Mouse (Mus musculus) gastrocnemius, postnatal 10 days (tissue): ENCODE data around the gene Iqgap2. TPM values are rescaled to one million over a fixed set of nuclear protein-coding genes. Genes with fewer than 3 reads are reported as not detected.

Source experiments
- DNase-seq: peaks from one replicate; pipeline ENCODE4 v3.0.0; 2021; ENCODE audit warnings: mixed read lengths
- total RNA-seq, 2 experiments: library from RNA; stranded (reverse); gene quantifications; 2 replicates each; pipeline ENCODE4 v1.2.3; 2021

The Iqgap2 gene
- total RNA-seq, 2 experiments from 2014 or later: 3.8 to 4.9 TPM

DNA sequence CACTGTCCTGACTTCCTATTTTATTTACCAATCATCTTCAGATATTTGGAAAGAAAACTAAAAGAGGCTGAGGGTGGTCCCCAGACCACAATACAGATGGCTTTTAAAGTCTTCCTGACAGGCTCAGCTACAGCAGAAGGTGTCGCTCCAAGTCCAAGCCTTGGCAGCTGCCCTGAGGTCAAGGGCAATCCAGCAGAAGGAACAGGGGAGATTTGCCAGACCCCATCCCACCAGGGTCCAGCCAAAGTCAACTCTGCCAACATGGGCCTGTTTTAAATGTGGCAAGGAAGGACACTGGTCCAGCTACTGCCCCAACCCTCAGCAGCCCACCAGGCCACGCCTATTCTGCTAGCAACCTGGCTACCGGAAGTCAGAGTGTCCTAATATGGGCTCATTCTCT is 241.8 kb downstream of the Iqgap2 start:
- no peak for DNase-seq

DNA sequence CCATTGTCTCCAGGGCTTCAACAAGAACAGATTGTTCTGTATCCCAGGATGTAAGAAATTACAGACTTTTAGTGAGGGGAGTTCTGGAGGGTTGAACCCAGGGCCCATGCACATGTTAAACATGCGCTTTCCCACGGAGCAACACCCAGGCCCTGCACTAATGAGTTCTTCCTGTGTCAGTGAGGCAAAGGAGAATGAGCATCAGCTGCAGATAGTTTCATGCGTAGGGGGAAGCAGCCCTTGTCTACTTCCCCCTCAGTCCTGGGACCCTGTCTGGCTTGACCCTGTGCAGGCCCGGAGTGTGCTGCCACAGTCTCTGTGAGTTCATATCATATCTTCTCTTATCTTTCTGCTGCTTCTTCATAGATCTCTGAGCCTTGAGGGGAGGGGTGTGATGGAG is 244.5 kb downstream of the Iqgap2 start:
- DNase-seq: no peak

- DNase-seq: no peak
Measured at GRCm38 (mm10) chr13:95646687-95647111, 245.0 kb downstream of the Iqgap2 start.

DNA sequence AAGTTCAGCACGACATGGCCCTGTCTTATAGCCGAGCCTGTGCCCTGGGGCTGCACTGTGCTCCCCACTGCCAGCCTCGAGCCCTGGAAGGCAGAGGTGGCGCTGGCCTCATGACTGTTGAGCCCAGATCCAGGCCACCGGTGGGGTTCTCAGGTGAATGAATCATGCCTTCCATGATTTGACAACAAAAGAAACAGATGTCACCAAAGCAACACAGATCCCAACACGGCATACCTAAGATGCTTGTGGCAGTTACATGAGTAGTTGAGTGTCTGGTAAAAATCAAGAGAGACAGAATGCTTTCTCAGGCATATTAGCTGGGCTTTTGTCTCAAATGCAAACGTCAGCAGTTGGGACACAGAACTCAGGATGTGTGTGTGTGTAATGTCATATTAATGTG is 248.0 kb downstream of the Iqgap2 start:
- DNase-seq: no peak

DNA sequence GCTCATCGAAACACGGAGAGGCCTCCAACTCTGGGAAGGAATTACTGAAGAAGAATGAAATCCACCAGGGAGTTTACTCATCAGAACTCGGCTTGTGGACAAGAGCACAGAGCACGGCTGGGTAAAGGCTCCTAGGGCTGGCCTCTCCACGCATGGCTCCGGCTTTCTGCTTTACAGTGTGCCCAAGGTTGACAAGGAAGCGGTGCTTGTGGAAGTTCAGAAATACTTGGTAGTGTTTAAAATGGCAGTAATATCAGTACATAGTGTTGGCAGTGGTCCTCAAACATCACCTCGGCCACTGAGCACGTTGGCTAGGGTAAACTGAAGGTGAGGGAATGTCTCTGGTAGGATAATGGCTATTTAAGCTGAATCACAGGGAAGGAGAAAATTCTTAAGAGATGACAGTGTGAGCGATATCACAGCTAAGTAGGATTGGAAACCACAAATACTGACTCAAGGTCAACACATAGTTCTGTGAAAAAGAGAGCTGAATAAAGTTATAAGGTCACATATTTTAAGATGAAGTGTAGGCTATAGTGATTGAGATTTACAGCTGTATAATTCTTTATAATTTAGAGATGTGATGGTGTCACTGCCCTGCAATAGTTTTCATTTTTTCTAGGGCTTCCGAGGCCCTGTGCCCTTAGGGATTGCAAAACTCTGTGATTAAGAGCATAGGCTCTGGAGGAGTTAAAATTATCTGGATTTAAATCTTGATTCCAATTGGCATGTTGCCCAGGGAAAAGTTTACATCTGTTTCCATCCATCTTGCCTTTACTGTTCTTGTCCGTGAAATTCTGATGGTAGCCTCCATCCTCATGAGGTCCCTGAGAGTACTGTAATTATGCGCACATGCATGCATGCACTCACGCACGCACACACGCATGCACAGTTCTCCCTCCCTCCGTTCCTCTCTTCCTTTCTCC is 250.4 kb downstream of the Iqgap2 start:
- DNase-seq: no peak

DNA sequence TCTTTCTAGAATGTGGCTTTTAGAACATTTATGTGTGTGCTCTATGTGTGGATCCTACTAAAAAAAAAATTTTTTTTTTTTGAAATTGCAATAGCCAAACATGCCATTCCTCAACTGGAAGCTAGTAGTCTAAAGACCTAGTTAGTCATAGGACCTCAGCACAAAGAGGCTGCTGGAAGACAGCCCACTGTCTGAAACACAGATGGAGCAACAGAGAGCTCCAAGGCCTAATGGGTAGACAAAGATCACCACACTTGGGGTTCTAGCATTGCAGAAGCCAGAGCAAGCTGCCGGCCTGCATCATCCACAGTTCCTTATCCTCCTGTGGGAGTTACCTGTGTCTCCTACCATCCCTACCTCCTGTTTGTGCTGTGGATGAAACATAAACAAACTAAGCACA is 251.3 kb downstream of the Iqgap2 start:
- no peak for DNase-seq

- no peak for DNase-seq
Measured at GRCm38 (mm10) chr13:95639336-95640116, 252.2 kb downstream of the Iqgap2 start.

- DNase-seq: no peak
Measured at GRCm38 (mm10) chr13:95638894-95639293, 252.8 kb downstream of the Iqgap2 start.

- DNase-seq: no peak
Measured at GRCm38 (mm10) chr13:95637737-95638136, 254.0 kb downstream of the Iqgap2 start.

GRCm38 (mm10) chr13:95635301-95635700 is 256.4 kb downstream of the Iqgap2 start:
- DNase-seq: no peak

GRCm38 (mm10) chr13:95634451-95634850 is 257.3 kb downstream of the Iqgap2 start:
- DNase-seq: no peak

DNA sequence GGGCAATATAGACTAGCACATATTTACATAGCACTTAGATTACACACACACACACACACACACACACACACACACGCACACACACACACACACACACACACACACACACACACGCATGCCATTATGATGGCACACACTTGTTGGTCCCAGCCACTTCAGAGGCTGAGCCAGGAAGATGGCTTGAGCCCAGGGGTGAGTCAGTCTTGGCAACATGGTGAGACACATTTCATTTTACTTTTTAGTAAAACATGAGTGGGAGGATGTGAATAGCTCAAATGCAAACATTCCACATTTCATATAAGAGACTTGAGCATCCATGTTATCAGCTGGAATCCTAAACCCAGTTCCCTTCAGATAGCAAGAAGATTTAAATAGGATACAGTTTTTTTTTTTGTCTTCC is 258.3 kb downstream of the Iqgap2 start:
- DNase-seq: peak; percentile 33

GRCm38 (mm10) chr13:95632144-95632543 is 259.6 kb downstream of the Iqgap2 start:
- DNase-seq: no peak

GRCm38 (mm10) chr13:95630747-95631146 is 261.0 kb downstream of the Iqgap2 start:
- no peak for DNase-seq

DNA sequence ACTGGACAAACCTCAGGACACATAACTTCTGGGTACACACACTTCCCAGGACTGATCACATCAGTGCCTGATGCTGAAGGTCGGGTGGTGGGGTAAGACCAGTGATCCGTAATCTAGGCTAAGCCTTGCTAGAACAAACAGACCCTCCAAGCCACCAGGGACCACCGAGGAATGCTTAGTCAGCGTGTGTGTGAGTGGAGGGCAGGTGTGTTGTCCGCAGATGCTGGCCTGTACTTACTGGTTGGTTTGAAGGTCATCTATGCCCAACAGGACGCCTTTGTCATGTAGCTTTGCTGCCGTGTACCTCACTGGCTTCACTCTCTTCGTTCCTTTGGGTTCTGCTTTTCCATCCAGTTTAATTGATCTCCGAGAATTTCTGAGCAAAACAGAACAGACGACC is 262.0 kb downstream of the Iqgap2 start:
- DNase-seq: no peak

- DNase-seq: no peak
Measured at GRCm38 (mm10) chr13:95626696-95627095, 265.0 kb downstream of the Iqgap2 start.

GRCm38 (mm10) chr13:95623042-95623441 is 268.7 kb downstream of the Iqgap2 start:
- no peak for DNase-seq

- no peak for DNase-seq
Measured at GRCm38 (mm10) chr13:95621563-95621962, 270.2 kb downstream of the Iqgap2 start.

DNA sequence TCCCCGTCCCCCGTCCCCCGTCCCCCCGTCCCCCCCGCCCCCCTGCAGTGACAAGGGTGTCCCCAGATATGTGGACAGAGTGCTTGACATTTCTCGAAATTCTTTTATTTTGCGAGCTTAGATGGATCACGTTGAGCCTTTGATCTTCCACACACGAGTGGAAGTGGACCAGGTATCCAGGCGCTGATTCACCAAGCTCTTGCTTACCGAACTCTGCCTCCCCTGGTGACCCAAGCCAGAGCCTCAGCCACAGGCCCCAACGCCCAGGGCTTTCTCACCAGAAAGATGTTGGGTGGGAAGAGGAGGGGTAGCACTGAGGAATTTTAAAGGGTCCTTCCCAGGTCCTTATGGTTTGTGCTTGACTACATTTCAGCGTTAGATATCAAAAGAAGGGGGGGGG is 272.9 kb downstream of the Iqgap2 start:
- no peak for DNase-seq

DNA sequence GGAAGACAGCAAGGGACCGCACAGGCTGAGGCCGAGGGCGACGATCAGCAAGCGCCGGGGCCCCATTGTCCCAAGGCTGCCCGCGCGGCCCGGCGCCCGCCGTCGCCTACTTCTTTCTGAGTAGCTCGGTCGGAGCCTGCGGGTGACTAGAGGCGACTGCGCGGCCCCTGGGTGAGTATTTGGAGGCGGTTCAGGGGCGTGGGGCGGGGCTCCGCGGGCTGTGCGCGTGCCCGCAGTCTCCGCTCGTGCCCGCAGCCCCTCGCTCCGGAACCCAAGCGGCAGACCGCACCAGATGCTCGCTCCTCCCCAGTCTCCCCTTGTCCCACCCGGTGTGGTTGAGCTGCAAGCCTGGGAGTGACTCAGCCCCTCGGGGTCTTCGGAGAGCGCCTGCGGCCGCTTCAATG is 273.4 kb downstream of the Iqgap2 start, which contains the start of gene F2r:
Gene F2r, minus strand, starts transcription at position 179 of the 404 bp plus-strand sequence.
- DNase-seq: peak; percentile 84

GRCm38 (mm10) chr13:95617671-95618171 is 274.0 kb downstream of the Iqgap2 start:
- DNase-seq: no peak

GRCm38 (mm10) chr13:95617082-95617670 is 274.5 kb downstream of the Iqgap2 start:
- no peak for DNase-seq

DNA sequence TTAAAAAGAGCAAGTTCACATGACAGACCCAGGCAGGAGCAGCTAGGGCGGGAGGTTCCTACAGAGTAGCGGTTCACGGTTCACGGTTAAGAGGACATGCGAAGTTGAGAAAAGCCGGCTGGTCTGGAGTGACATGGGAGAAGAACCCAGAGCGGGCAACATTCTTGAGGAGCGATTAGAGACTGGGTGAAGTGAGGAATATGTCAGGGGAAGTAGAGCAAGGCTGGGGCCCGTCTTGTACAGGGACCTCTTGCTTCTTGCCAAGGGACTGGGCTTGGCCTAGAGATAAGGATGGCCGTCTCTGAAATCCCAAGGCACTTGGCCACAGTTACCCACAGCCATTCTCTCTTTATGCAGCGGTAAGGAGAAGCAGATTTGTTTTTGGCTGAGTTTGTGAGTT is 275.2 kb downstream of the Iqgap2 start:
- DNase-seq: no peak
